Mouse (Mus musculus): ENCODE results near the gene Pigt. TPM values are rescaled to one million over a fixed set of nuclear protein-coding genes. Genes with fewer than 3 reads are reported as not detected.
A peak's percentile ranks its signal among the peaks of the same experiment; 100 is the strongest.

The Pigt gene
- 10 to 100 TPM; 27.7 to 39.4 TPM for total RNA-seq (2021)
- long read RNA-seq, experiment 1, partial matches to known transcripts = 1 of 2 reads
- long read RNA-seq, experiment 1, other reads (novel, unspliced or antisense) = 0 of 2 reads
- long read RNA-seq, experiment 2, partial matches to known transcripts = 0 of 6 reads
- long read RNA-seq, experiment 2, other reads (novel, unspliced or antisense) = 2 of 6 reads

DNA sequence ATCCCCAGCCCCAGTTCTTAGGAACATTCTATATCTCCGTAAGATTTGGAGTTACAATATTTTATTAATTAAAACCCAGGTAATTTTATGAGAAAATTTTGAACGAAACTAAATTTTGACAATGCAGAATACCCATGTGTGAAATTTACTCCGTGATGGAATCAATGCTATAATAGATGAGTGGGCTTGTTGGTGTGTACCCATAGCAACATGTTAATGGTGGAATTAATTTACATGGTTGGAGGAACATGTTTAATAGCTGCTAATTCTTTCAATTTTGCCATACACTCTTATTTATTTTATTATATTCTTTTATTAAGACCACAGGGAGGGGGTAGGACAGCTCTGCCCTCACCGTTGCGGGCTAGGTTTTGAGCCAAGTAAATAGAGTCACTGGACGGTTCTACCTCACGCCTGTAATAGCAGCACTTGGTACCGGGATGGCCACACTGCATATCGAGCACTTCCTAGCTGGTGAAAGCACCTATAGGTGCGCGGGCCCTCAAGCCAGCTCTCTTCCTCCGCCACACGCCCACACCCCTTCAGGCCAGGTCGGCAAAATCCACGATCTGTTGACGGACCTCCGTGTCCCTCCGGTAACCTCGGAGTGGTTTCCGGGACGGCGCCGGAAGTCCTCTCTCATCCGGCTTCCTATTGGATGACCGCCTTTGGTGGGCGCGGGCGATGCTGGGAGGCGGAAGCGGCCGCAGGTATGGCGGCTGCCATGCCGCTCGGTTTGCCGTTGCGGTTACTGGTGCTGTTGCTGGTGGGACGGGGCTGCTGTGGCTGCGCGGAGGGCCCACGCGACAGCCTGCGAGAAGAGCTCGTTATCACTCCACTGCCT lies at the start of gene Pigt:
Gene Pigt, plus strand, starts transcription at position 674 of the 844 bp plus-strand sequence.
- DNase-seq = peak; percentile 83

DNA sequence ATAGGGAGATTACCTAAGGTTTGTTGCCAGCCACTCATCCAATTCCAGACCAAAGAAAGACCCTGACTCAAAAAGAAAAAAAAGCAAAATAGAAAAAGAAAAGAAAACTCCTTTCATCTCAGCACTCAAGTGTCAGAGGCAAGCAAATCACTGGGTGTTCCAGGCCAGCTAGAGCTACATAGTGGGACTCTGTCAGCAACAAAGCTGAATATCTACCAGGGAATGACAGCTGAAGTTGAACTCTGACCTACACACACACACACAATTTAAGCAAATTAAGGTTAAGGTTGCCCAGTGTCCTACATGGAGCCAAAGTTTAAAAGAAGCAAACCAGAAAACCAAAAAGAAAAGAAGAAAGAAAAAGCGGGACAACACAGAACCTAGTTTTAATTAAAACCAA lies 49.2 kb upstream of the Pigt start:
- no peak for DNase-seq

- no peak for DNase-seq
Measured at GRCm38 (mm10) chr2:164448921-164449320, 48.4 kb upstream of the Pigt start.

- DNase-seq = no peak
Measured at GRCm38 (mm10) chr2:164449341-164450042, 47.8 kb upstream of the Pigt start.

DNA sequence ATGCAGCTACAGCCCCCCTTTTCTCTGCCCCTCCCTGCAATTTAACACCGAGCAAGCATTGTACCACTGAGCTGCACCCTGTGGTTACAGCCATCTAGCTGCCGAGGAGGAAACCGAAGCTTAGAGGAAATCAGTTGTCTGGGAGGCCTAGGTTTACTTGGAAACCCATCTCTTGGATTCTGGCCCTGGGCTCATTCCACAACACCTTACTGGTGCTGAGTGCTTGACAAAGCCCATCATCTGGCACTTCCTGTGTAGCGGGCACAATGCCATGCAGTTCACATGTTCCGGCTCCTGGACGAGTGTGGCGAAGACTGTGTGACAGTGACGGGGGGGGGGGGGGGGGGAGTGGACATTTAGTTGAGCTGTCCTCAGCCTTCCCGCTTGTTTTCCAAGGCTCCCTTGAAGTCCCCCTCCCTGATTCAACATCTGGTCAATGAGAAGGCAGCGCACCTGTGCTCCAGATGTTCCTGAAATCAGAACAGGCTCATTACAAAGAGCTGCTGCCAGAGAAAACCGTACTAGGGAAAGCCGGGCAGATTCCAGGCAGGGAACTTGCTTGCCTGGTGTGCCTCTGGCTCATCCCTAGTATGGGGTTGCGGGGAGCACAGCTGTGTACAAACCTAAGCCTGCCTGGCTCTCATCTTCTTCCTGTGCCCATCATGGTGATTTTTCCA lies 45.2 kb upstream of the Pigt start:
- DNase-seq = no peak

DNA sequence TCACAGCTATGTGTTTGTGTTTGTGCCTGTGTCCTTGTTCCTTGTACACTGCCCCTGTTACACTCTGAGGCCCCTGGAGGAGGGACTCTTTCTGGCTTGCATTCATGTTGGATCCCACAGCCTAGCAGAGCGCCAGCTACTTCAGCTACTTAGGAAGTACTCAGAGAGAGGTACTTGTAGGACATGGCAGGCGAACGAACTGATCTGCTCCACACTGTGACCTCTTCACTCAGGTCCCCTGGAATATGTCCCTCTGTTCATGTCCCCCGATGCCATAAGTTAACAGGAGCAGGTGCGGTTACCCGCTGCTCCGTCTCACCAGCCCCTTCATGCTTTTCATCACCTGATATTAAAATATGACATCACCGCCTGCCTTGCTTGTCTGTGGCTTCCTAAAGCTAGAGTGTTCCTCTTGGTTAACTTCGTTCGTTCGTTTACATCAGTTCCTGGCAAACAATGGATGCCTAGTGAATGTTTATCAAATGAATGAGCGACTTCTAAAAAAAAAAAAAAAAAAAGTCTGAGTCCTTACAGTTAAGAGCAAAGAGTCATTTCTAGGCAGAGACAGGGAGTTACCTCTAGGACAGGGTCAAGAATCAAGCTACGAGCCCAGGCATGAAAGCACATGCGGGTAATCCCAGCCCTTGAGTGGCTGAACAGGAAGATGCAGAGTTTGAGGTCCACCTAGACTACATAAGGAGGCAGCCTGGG lies 44.1 kb upstream of the Pigt start:
- DNase-seq = no peak

DNA sequence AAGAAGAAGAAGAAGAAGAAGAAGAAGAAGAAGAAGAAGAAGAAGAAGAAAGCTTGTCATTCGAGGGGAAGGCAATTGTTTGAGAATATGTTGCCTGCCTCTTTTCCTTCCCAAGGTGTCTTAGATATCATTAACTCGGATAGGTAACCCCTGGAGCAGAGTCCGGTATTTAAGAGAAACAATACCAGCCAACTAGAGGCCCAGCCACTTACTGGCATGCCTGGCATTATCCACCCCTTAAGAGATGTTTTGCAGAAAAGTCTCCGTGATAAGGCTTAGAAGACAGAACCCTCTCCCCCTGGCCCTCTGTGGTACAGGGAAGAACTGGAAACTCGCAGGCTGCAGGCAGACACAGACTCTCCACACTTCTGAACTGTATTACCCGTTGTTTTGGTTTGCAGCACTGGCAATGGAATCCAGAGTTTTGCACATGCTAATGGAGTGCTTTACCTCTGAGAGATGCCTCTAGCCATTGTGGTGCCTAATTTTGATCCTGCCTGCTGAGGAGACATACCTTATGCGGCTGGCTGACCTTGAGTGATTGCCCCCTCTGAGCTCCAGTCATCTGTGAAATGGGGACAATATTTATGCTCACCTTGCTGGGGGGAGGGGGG lies 43.3 kb upstream of the Pigt start:
- DNase-seq = no peak

DNA sequence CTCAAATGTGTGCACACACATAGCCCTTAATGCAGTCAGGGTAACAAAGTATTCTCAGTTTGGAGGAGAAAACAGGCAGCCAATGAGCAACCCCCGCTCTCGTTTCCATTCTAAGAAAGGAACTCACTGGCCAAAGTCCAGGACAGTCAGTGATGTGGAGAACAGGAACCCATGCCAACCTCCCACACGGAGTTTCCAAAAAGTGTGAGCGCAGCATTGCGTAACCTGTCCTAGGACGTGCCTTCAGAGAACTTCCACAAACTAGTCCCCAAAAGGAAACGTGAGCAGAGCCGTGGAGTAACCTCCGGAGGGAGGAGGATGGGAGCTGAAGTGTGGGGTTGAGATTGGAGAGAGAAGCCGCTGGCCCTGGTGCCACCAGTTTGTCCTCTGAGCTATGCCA lies 42.5 kb upstream of the Pigt start:
- peak; percentile 83 for DNase-seq

GRCm38 (mm10) chr2:164455421-164456190 lies 41.7 kb upstream of the Pigt start:
- DNase-seq = peak; percentile 74

DNA sequence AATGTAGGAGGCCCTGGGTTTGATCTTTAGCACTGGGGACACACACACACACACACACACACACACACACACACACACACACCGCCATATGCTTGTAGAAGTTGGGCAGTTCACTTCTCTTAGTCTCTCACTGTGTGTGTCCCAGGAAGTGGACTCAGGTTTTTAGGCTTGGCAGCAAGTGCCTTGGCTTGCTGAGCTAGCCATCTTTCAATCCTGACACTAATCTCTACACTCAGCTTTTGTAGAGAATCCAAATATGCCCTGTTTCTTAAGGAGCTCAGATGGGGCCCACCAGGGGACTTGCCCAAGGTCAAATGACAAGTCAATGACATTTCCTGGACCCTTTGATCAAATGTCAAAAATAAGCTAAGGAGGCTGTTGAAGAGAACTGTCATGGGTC lies 40.9 kb upstream of the Pigt start:
- DNase-seq = no peak

DNA sequence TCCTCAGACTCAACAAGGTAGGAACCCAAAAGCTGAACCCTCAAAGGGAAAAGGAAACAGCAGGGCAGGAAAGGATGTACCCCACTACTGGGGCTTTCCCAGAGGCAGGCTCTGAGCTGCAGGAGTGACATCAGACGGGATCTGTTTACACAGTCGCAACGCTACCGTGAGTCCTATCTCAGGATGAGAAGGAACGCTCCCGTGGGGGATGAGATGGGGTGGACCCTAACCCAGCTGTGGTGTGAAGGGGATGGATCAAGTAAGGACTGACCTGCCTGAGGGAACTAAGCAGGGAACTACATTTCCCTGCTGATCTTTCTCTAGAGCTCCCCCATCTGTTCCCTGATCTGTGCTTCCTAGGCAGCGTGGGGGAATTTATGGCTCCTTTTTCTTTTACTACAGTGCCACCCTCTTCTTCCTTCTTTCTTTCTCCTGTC lies 40.4 kb upstream of the Pigt start, which contains the start of gene Sys1:
Gene Sys1, plus strand, starts transcription at position 101 of the 437 bp plus-strand sequence.
- no peak for DNase-seq

- no peak for DNase-seq
Measured at GRCm38 (mm10) chr2:164457942-164458341, 39.4 kb upstream of the Pigt start.

DNA sequence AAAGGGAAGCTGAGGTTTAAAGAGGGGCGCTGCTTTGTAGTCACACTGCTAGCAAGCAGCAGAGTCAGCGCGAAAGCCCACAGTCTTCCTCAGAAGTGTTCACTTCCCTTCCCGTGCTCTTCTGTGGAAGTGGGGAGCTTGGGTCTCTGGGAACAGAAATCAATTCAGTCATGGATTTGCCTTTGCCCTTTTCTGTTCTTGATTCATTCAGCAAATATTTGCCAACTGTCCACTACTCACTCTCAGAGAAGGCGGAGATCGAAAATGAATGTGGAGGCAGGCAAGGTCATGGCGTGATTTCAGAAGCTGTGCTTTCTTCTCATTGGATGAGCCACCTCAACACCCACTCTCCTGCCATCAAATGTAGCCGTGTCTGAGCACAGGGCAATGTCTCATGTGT lies 38.8 kb upstream of the Pigt start:
- no peak for DNase-seq

DNA sequence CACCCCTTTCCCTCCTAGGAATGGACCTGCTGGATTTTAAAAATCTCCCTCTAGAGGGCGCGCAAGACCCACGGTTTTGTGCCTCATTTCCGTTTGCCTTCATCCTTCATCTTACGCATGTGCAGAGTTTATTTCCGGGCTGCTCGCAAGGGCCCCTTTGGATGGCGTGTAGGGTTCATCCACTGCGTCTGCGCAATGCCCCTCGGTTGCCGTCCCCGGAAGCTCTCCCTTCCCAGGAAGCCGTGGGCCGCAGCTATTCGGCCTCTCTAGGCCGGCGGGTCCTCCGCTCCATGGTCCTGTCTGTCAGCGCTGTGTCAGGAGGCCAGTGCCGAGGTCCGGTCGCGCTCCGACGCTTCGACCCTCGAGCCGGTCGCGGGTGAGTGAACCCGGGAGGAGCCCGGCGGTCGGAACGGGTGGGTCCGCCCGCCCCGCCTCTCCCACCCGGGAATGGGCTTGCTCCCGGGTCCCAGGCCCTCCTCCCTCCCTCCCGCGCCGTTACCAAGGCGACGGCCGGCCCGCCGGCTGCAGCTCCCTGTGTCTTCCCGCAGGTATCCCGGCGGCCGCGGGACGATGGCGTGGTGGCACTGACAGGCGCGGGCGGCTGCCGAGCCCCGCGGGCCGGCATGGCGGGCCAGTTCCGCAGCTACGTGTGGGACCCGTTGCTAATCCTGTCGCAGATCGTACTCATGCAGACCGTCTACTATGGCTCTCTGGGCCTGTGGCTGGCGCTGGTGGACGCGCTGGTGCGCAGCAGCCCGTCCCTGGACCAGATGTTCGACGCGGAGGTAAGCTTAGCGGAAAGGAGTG lies 36.4 kb upstream of the Pigt start, which contains the start of gene Gm20458:
Gene Gm20458, plus strand, starts transcription at position 223 of the 807 bp plus-strand sequence.
- DNase-seq = peak; percentile 98

GRCm38 (mm10) chr2:164465161-164465560 lies 32.2 kb upstream of the Pigt start:
- DNase-seq = no peak

- DNase-seq = no peak
Measured at GRCm38 (mm10) chr2:164466787-164467186, 30.5 kb upstream of the Pigt start.

GRCm38 (mm10) chr2:164470254-164470653 lies 27.1 kb upstream of the Pigt start:
- DNase-seq = peak; percentile 30

DNA sequence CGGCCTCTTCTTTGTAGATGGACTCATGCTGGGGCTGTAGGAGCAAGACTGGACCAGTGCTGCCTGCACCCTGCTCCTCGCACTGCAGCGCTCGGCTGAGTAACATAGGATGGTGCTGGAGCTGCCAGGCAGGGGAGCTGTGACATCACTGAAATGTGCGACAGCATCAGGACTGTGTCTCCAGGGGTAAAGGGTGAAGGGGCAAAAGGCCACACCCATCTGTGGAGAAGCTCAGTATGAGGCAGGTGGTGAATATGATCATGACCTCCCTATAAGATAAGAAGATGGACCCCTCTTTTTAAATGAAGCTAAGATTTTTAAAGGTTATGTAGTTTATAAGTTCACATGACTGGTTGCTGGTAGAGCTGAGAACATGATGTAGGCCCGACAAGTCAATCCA lies 23.7 kb upstream of the Pigt start, which contains the start of gene Trp53tg5:
Gene Trp53tg5, minus strand, starts transcription at position 101 of the 400 bp plus-strand sequence.
- no peak for DNase-seq

DNA sequence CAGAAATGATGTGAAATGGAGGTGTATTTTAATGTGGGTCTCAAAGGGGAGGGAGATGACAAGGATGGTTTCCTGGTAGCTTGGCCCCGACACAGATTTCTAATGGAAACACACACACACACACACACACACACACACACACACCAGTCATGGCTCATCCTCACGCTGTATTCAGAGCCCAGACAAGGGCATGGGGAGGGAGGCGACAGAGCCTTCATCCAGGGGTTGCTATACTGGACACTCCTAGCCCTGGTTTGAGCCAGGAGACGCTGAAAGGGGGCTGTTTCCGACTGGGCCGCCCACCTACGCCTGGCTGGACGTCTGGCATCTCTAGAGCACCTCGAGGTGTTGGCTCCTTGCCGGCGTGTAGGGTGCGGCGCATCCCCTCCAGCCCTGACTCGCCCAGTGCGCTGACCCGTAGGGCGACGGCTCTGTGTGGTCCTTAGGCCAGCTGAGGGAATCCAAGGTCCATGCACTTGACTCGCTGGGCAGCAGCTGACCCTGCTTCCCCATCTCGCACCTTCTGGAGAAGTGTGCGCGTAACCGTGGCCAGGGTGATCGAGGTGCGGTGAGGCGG lies 11.6 kb upstream of the Pigt start, which contains the start of gene Dbndd2:
Gene Dbndd2, plus strand, starts transcription at position 426 of the 577 bp plus-strand sequence.
- DNase-seq = peak; percentile 41
